Mouse (Mus musculus) forebrain, embryonic 16.5 days (tissue): ENCODE measurements at regions not wholly inside any gene's neighbourhood (a gene's known extent, or its start where the extent isn't known, plus 50 kb on each side); places are given as distances from the start of the nearest gene placed in this dataset.

Experiments
- ATAC-seq: fragments of 200-750 bp; cut with Nextera tagmentation; 2 replicates; pipeline ENCODE4 v1.8.0; 2017; ENCODE audit warnings: mild to moderate bottlenecking, moderate library complexity
- H3K27ac ChIP-seq: fragments of 300-500 bp; sonication (generic); 2 replicates; pipeline ENCODE4 v1.5.1; 2014; ENCODE audit warnings: low read length, control low read depth
- H3K27me3 ChIP-seq: fragments of 300-500 bp; sonication (generic); replicated peaks from 2 replicates; pipeline ENCODE4 v1.6.1; 2014; ENCODE audit warnings: low read length; ENCODE audit not compliant: control insufficient read depth, insufficient read depth
- H3K36me3 ChIP-seq: fragments of 300-500 bp; sonication (generic); 2 replicates; pipeline ENCODE4 v1.6.1; 2014; ENCODE audit not compliant: control insufficient read depth, insufficient read depth
- H3K4me1 ChIP-seq: fragments of 300-500 bp; sonication (generic); replicated peaks from 2 replicates; pipeline ENCODE4 v1.6.1; 2014; ENCODE audit warnings: low read length; ENCODE audit not compliant: control insufficient read depth, insufficient read depth
- H3K4me2 ChIP-seq: fragments of 300-500 bp; sonication (generic); 2 replicates; pipeline ENCODE4 v1.6.1; 2014; ENCODE audit warnings: mild to moderate bottlenecking, low read length, control low read depth
- H3K4me3 ChIP-seq: fragments of 300-500 bp; sonication (generic); replicated peaks from 2 replicates; pipeline ENCODE4 v1.5.1; 2014; ENCODE audit warnings: mild to moderate bottlenecking, low read length, control low read depth
- H3K9ac ChIP-seq: fragments of 300-500 bp; sonication (generic); replicated peaks from 2 replicates; pipeline ENCODE4 v1.6.1; 2014; ENCODE audit warnings: low read depth, low read length, control low read depth
- H3K9me3 ChIP-seq: fragments of 300-500 bp; sonication (generic); 2 replicates; pipeline ENCODE4 v1.6.1; 2016; ENCODE audit warnings: low read length; ENCODE audit not compliant: control insufficient read depth
- WGBS: fragments of 180-500 bp; shearing (Covaris S2); extraction: QIAGEN DNeasy Blood & Tissue Kit; methylation state at CpG from one replicate; pipeline ENCODE4 v1.1.7; 2014; 5-methylcytosine and 5-hydroxymethylcytosine counted together

GRCm38 (mm10) chr13:80946034-80946433, 62.9 kb downstream of the Arrdc3 start:
- Histone ChIP-seq H3K27ac (no peak overlapping the region), H3K9ac (no peak overlapping the region), H3K4me1 (no peaks in the 10 kb centered on the region), H3K36me3 (no peaks in the 10 kb centered on the region), H3K4me3 (no peak overlapping the region), H3K9me3 (no peaks in the 10 kb centered on the region), H3K27me3 (no peaks in the 10 kb centered on the region), H3K4me2 (no peak overlapping the region)
- ATAC-seq, result no peak

DNA sequence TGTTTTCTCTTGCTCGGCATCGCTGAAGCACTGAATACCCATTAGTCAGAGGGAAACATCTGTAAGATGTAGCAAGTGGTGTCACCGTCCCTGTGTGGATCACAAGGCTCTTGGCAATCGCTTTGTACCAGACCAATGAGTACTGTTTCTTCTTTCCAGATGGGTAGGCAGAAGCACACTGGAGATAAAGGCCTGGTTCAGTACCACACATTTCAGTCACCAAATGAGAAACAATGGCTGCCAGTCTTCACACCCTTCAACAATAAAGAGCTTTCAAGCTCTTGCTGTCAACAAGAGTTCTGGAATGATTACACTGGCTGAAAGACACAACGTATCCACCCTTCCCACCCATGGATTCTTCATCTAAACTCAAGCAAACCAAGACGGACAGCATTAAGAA, 64.5 kb downstream of the Arrdc3 start:
- ATAC-seq, result no peak
- no peak overlapping the region for H3K4me2 ChIP-seq
- WGBS, result 67% methylated on average over 6 of the region's 6 CpGs

GRCm38 (mm10) chr13:80949133-80949697, 66.0 kb downstream of the Arrdc3 start:
- WGBS, result 58% methylated on average over 6 of the region's 6 CpGs
- no peak overlapping the region for H3K4me3 ChIP-seq
- no peak overlapping the region for H3K4me2 ChIP-seq
- no peak overlapping the region for H3K9ac ChIP-seq
- H3K27ac ChIP-seq, result no peak overlapping the region
- H3K36me3 ChIP-seq, result no peaks in the 10 kb centered on the region
- no peaks in the 10 kb centered on the region for H3K27me3 ChIP-seq
- H3K9me3 ChIP-seq, result no peaks in the 10 kb centered on the region
- no peak for ATAC-seq
- H3K4me1 ChIP-seq, result no peaks in the 10 kb centered on the region

More for the DNA sequence above, 64.5 kb downstream of the Arrdc3 start:
- Histone ChIP-seq H3K27me3 (no peaks in the 10 kb centered on the region), H3K9ac (no peak overlapping the region), H3K27ac (no peak overlapping the region), H3K9me3 (no peaks in the 10 kb centered on the region), H3K36me3 (no peaks in the 10 kb centered on the region), H3K4me1 (no peaks in the 10 kb centered on the region), H3K4me3 (no peak overlapping the region)

DNA sequence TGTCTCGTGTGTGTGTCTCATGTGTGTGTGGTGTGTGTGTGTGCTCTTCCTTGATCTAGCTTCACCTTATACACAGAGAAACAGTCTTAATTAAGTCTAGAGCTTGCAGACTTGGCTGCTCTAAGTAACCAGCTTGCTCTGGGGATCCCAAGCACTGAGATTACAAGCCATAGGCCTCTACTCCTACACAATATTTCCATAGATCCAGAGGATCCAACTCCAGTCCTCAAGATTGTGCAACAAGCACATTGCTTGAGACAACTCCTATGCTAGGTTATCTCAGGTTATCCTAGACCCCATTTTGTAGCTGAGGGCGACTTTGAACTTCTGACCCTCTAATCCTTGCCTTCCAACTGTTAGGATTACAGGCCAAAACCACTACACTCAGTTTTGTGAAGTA, 67.1 kb downstream of the Arrdc3 start:
- ATAC-seq, result no peak
- Histone ChIP-seq H3K4me1 (0 out of 2 replicates have a peak, but pooled peaks cover 2% of the 10 kb centered on the region), H3K4me3 (no peak overlapping the region), H3K27ac (no peak overlapping the region), H3K4me2 (no peak overlapping the region), H3K9ac (no peak overlapping the region), H3K27me3 (no peaks in the 10 kb centered on the region), H3K36me3 (no peaks in the 10 kb centered on the region), H3K9me3 (no peaks in the 10 kb centered on the region)
- WGBS, result 80% methylated on average over 2 of the region's 2 CpGs

DNA sequence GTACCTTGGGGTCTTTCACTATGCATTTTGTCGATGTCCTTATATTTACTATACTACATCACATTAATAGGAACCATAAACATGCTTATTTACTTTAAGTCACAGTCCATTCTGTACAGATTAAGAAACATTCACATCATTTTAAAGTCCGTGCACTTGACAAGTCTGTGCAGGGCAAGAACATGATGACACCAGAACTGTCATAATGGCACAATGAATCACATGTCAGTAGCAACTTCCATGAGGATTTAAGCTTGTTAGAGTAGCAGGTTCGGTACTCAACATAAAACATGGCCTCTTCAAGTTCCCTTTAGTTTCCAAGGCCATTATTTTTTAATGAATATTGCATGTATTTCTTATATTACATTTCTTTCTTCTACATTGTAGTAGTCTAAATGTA, 67.6 kb downstream of the Arrdc3 start:
- Histone ChIP-seq H3K4me1 (0 out of 2 replicates have a peak, but pooled peaks cover 2% of the 10 kb centered on the region), H3K9me3 (no peaks in the 10 kb centered on the region), H3K9ac (no peak overlapping the region), H3K4me3 (no peak overlapping the region), H3K27me3 (no peaks in the 10 kb centered on the region), H3K27ac (no peak overlapping the region), H3K36me3 (no peaks in the 10 kb centered on the region), H3K4me2 (no peak overlapping the region)
- 88% methylated on average over 3 of the region's 3 CpGs for WGBS
- no peak for ATAC-seq

GRCm38 (mm10) chr13:80951327-80951726, 68.1 kb downstream of the Arrdc3 start:
- Histone ChIP-seq H3K4me3 (no peak overlapping the region), H3K9ac (no peak overlapping the region), H3K9me3 (no peaks in the 10 kb centered on the region), H3K4me1 (0 out of 2 replicates have a peak, but pooled peaks cover 2% of the 10 kb centered on the region), H3K4me2 (no peak overlapping the region), H3K36me3 (no peaks in the 10 kb centered on the region), H3K27ac (no peak overlapping the region), H3K27me3 (no peaks in the 10 kb centered on the region)
- no peak for ATAC-seq
- 85% methylated on average over 3 of the region's 3 CpGs for WGBS

DNA sequence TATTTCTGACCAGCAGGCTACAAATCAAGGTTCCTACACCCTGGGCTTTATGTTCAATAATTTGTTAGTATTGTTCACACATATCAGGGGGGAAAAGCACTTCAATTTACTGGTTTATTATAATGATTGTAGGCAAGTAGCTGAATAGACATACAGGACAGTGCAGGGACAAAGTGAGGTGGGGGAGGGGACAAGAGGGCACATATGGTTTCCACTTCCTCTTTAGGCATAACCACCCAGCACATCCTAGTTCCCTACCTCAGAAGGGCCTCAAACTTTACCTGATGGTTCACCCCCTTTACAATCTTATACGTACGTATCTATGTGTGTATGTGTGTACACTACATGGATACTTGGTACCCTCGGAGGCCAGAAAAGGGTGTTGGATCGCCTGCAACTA, 69.7 kb downstream of the Arrdc3 start:
- ATAC-seq, result no peak
- Histone ChIP-seq H3K4me1 (peaks cover 2% of the 10 kb centered on the region; the same call in 1 of the 2 replicates), H3K27me3 (no peaks in the 10 kb centered on the region), H3K9ac (no peak overlapping the region), H3K4me2 (no peak overlapping the region), H3K4me3 (no peak overlapping the region), H3K36me3 (no peaks in the 10 kb centered on the region), H3K9me3 (no peaks in the 10 kb centered on the region), H3K27ac (no peak overlapping the region)
- WGBS, result 96% methylated on average over 4 of the region's 4 CpGs

DNA sequence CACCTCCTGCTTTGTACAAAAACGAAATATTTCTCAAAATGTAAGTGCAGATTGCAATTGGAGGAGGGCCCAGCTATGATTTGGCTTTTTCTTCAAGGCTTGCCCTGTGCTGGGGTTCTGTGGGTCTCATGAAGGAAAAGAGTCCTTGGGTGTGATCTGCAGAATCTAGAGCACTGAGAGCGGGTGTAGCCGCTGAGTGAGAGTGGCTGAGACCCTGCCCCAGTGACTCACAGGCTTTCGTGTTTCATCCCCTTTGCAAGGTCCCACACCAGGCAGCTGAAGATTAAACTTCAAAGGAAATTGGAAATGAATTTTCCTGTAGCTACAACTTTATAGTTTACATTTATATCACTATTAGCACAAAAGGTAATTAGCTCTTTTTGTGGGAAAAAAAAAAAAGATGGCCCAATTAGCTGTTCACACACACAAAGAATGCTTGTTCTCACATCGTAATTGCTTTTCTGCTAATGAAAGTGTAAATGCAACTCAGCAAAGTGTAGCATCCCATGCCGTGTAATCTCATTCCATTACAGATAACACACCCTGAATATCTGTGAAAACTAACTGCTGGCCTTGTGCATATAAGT, 71.0 kb downstream of the Arrdc3 start:
- no peak overlapping the region for H3K4me3 ChIP-seq
- no peak overlapping the region for H3K27ac ChIP-seq
- H3K27me3 ChIP-seq, result no peaks in the 10 kb centered on the region
- no peaks in the 10 kb centered on the region for H3K9me3 ChIP-seq
- no peak overlapping the region for H3K4me2 ChIP-seq
- H3K4me1 ChIP-seq, result peaks cover 2% of the 10 kb centered on the region; the same call in 1 of the 2 replicates
- ATAC-seq, result no peak; the same call in 1 of the 2 replicates
- H3K36me3 ChIP-seq, result no peaks in the 10 kb centered on the region
- no peak overlapping the region for H3K9ac ChIP-seq
- WGBS, result 24% methylated on average over 6 of the region's 6 CpGs

- Histone ChIP-seq H3K4me3 (no peak overlapping the region), H3K4me1 (peaks cover 3% of the 10 kb centered on the region; the same call in 1 of the 2 replicates), H3K27ac (no peak overlapping the region), H3K9me3 (no peaks in the 10 kb centered on the region), H3K4me2 (no peak overlapping the region), H3K27me3 (no peaks in the 10 kb centered on the region), H3K9ac (no peak overlapping the region), H3K36me3 (no peaks in the 10 kb centered on the region)
- 60% methylated on average over 1 of the region's 1 CpGs for WGBS
- no peak for ATAC-seq
Observed at GRCm38 (mm10) chr13:80956966-80957365, 73.8 kb downstream of the Arrdc3 start.
